Comparison of ENCODE assay signal across 12 mouse cellular contexts in the genomic region with DNA sequence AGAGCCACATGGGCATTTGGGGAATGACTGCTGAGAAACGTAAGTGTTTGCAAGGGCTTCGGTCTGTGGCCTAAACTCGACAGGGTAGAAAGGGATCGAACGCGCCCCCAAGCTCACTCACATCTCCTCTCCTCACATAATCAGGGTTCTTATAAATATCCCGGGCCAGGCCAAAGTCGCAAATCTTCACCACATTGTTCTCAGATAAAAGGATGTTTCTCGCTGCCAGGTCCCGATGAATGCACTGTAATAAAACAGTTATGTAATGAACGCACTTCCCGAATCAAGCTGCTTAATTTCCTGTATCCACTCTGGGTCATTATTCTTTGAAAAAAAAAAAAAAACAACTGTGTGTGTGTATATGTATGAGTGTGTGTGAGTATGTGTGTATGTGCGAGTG.
DNase-seq lines count a peak whose midpoint lies in the region.
"Had no signal": no experiment of that assay in that cellular context is flagged by ENCODE, and none has a peak within 500 bp of the region (broad histone marks: within the 10 kb centered on the region; RNA-seq: fewer than 3 reads in every experiment).

No protein-coding gene starts in this region.

- intact Hi-C loops in heart, postnatal 14 days (cut with DNase I), result loop anchor here (5.0 to 10.0 kb wide), 5 partner anchors 37 to 665 kb away; no protein-coding TSS in a partner anchor

- DNase-seq in heart, adult 8-10 months (ENCODE audit: low spot score), result peak; percentile 48
- DNase-seq in heart, postnatal 14 days, result no peak
- DNase-seq in kidney, adult 8-10 months, result peak; percentile 29 to 32
- DNase-seq in kidney, postnatal 10 days, result no peak
- peak; percentile 13 for DNase-seq in lung, postnatal 25 days (ENCODE audit: low spot score)
- no peak for DNase-seq in lung, postnatal 14 days
- no peak for DNase-seq in thymus, postnatal 14 days
- DNase-seq: adrenal gland, postnatal 25 days; B cell, adult 2 months; cerebellum, adult 18-20 months; cerebellum, postnatal 10 days; right cerebral cortex, postnatal 25 days had no signal

Comparison
In these comparisons a context has a peak if more than half of its experiments do, and no peak if none do; other contexts are left out.
1. DNase-seq: peak in heart, adult 8-10 months (single experiment), kidney, adult 8-10 months (2 of 2) and lung, postnatal 25 days (single experiment); none in heart, postnatal 14 days (0 of 2), kidney, postnatal 10 days (single experiment), lung, postnatal 14 days (single experiment) and thymus, postnatal 14 days (single experiment).